ENCODE assay signal across 8 mouse cellular contexts in genomic region chr9:108577934-108578544, GRCm38 (mm10). TPM values are rescaled to one million over a fixed set of nuclear protein-coding genes. Genes with fewer than 3 reads are reported as not detected.
DNase-seq lines count a peak whose midpoint lies in the region; ATAC-seq and TF ChIP-seq lines count a peak whose summit lies in the region.

No protein-coding gene starts in this region.

- peak; percentile 68 for DNase-seq in 3T3-L1 (ENCODE audit: low read depth, low spot score)
- peak; percentile 73 for DNase-seq in cerebellum, adult 9-10 months
- peak; percentile 72 for DNase-seq in gastrocnemius, postnatal 10 days
- no peak for DNase-seq in frontal cortex, adult 2 months (ENCODE audit: extremely low spot score in 1 of 2, low spot score in 1 of 2)

- peaks cover 59% of the 10 kb centered on the region for H3K36me3 ChIP-seq in E14TG2a.4 (ENCODE audit: insufficient read depth, low read length)
- peaks cover 20% of the 10 kb centered on the region for H3K36me3 ChIP-seq in intestine, embryonic 15.5 days
- peaks cover 20% of the 10 kb centered on the region for H3K36me3 ChIP-seq in lung, embryonic 16.5 days (ENCODE audit: control insufficient read depth, insufficient read depth, low read length)
- H3K36me3 ChIP-seq in stomach, embryonic 14.5 days (ENCODE audit: control insufficient read depth, insufficient read depth, low read length), result peaks cover 28% of the 10 kb centered on the region

- H3K4me3 ChIP-seq in E14TG2a.4 (replicated peaks; ENCODE audit: low read length), result peak overlapping the region; percentile 91
- H3K4me3 ChIP-seq in intestine, embryonic 15.5 days (replicated peaks), result peak overlapping the region; percentile 72
- H3K4me3 ChIP-seq in lung, embryonic 16.5 days (ENCODE audit: low read length), result peak overlapping the region; percentile 83
- peak overlapping the region; percentile 62 for H3K4me3 ChIP-seq in stomach, embryonic 14.5 days (ENCODE audit: low read depth, low read length)

- WGBS in intestine, embryonic 15.5 days, result under 1% methylated on average over 24 of the region's 24 CpGs
- WGBS in lung, embryonic 16.5 days, result under 1% methylated on average over 24 of the region's 24 CpGs
- 0% methylated on average over 24 of the region's 24 CpGs for WGBS in stomach, embryonic 14.5 days

- no peaks in the 10 kb centered on the region for H3K27me3 ChIP-seq in E14TG2a.4 (ENCODE audit: insufficient read depth, low read length)
- no peaks in the 10 kb centered on the region for H3K27me3 ChIP-seq in intestine, embryonic 15.5 days (replicated peaks)
- H3K27me3 ChIP-seq in lung, embryonic 16.5 days (ENCODE audit: control insufficient read depth, insufficient read depth, low read depth, low read length), result no peaks in the 10 kb centered on the region
- H3K27me3 ChIP-seq in stomach, embryonic 14.5 days (ENCODE audit: control insufficient read depth, insufficient read depth, low read length), result no peaks in the 10 kb centered on the region

- peaks cover 87% of the 10 kb centered on the region for H3K4me1 ChIP-seq in E14TG2a.4 (replicated peaks; ENCODE audit: low read depth, low read length)
- peaks cover 26% of the 10 kb centered on the region for H3K4me1 ChIP-seq in intestine, embryonic 15.5 days (replicated peaks)
- H3K4me1 ChIP-seq in lung, embryonic 16.5 days (replicated peaks; ENCODE audit: control insufficient read depth, insufficient read depth, low read length), result peaks cover 24% of the 10 kb centered on the region
- H3K4me1 ChIP-seq in stomach, embryonic 14.5 days (ENCODE audit: control insufficient read depth, insufficient read depth, low read length), result peaks cover 30% of the 10 kb centered on the region; the same call in 1 of the 2 replicates

- peak overlapping the region; percentile 92 for H3K27ac ChIP-seq in intestine, embryonic 15.5 days
- peak overlapping the region; percentile 95 for H3K27ac ChIP-seq in lung, embryonic 16.5 days (ENCODE audit: low read length)
- H3K27ac ChIP-seq in stomach, embryonic 14.5 days (ENCODE audit: low read length), result peak overlapping the region; percentile 92; the same call in 1 of the 2 replicates

- H3K4me2 ChIP-seq in intestine, embryonic 15.5 days (replicated peaks), result peak overlapping the region; percentile 80
- H3K4me2 ChIP-seq in lung, embryonic 16.5 days (ENCODE audit: low read depth, low read length), result peak overlapping the region; percentile 89
- peak overlapping the region; percentile 70 for H3K4me2 ChIP-seq in stomach, embryonic 14.5 days (replicated peaks; ENCODE audit: low read depth, low read length)

- H3K9me3 ChIP-seq in E14TG2a.4 (ENCODE audit: low read length), result no peaks in the 10 kb centered on the region
- no peaks in the 10 kb centered on the region for H3K9me3 ChIP-seq in intestine, embryonic 15.5 days
- H3K9me3 ChIP-seq in lung, embryonic 16.5 days (ENCODE audit: control insufficient read depth, low read length), result no peaks in the 10 kb centered on the region
- H3K9me3 ChIP-seq in stomach, embryonic 14.5 days (ENCODE audit: control insufficient read depth, low read depth, low read length), result no peaks in the 10 kb centered on the region

- no peak for TF ChIP-seq CTCF in E14TG2a.4 (conservative IDR thresholded peaks at IDR 0.05; ENCODE audit: low read length)

- ATAC-seq in intestine, embryonic 15.5 days, result peak; percentile 18
- ATAC-seq in lung, embryonic 16.5 days (ENCODE audit: low read depth), result peak; percentile 32
- 0 out of 2 replicates have a peak, but pooled peaks have one; percentile 18 for ATAC-seq in stomach, embryonic 14.5 days (ENCODE audit: insufficient number of reproducible peaks, insufficient read depth, low FRiP score, low read depth)

- peak overlapping the region; percentile 83 for H3K9ac ChIP-seq in intestine, embryonic 15.5 days
- peak overlapping the region; percentile 93 for H3K9ac ChIP-seq in lung, embryonic 16.5 days (ENCODE audit: low read length)
- H3K9ac ChIP-seq in stomach, embryonic 14.5 days (replicated peaks; ENCODE audit: low read depth, low read length), result peak overlapping the region; percentile 70

RNA-seq across cellular contexts. Expression of gene Wdr6, which starts 0.5 kb away (rescaled TPM):
- 10 to 100 TPM; 12.4 to 17.3 TPM for total RNA-seq in gastrocnemius, postnatal 10 days (2021)
- polyA plus RNA-seq in intestine, embryonic 15.5 days (2015; fragmentation: Nextera tagmentation; extraction: Ambion mirVana), result 71.4 and 72.7 TPM in 2 replicates
- 122 and 128 TPM in 2 replicates for polyA plus RNA-seq in lung, embryonic 16.5 days (2015; fragmentation: Nextera tagmentation; extraction: Ambion mirVana)
- polyA plus RNA-seq in stomach, embryonic 14.5 days (2014; fragmentation: Nextera tagmentation; extraction: Ambion mirVana), result 85.0 and 88.4 TPM in 2 replicates
- 114 and 138 TPM in 2 replicates for polyA plus RNA-seq in frontal cortex, adult 2 months (2012; rRNA removed)

RNA-seq across cellular contexts. Expression of gene Dalrd3, which starts 8.4 kb away (rescaled TPM):
- 10 to 100 TPM in 1 of 2 experiments, 1 to 10 TPM in 1; 6.6 to 11.5 TPM for total RNA-seq in gastrocnemius, postnatal 10 days (2021)
- polyA plus RNA-seq in intestine, embryonic 15.5 days (2015; fragmentation: Nextera tagmentation; extraction: Ambion mirVana), result 112 and 118 TPM in 2 replicates
- 146 and 161 TPM in 2 replicates for polyA plus RNA-seq in lung, embryonic 16.5 days (2015; fragmentation: Nextera tagmentation; extraction: Ambion mirVana)
- 114 and 135 TPM in 2 replicates for polyA plus RNA-seq in stomach, embryonic 14.5 days (2014; fragmentation: Nextera tagmentation; extraction: Ambion mirVana)
- polyA plus RNA-seq in frontal cortex, adult 2 months (2012; rRNA removed), result 259 and 275 TPM in 2 replicates

RNA-seq across cellular contexts. Expression of gene Ndufaf3, which starts 10.8 kb away (rescaled TPM):
- total RNA-seq in gastrocnemius, postnatal 10 days (2021), result 10 to 100 TPM; 35.3 to 35.4 TPM
- 37.7 and 42.4 TPM in 2 replicates for polyA plus RNA-seq in intestine, embryonic 15.5 days (2015; fragmentation: Nextera tagmentation; extraction: Ambion mirVana)
- polyA plus RNA-seq in lung, embryonic 16.5 days (2015; fragmentation: Nextera tagmentation; extraction: Ambion mirVana), result 55.8 and 60.2 TPM in 2 replicates
- polyA plus RNA-seq in stomach, embryonic 14.5 days (2014; fragmentation: Nextera tagmentation; extraction: Ambion mirVana), result 40.7 and 45.2 TPM in 2 replicates
- 61.2 and 63.4 TPM in 2 replicates for polyA plus RNA-seq in frontal cortex, adult 2 months (2012; rRNA removed)

RNA-seq across cellular contexts. Expression of gene Impdh2, which starts 18.0 kb away (rescaled TPM):
- 10 to 100 TPM; 57.2 to 76.4 TPM for total RNA-seq in gastrocnemius, postnatal 10 days (2021)
- polyA plus RNA-seq in intestine, embryonic 15.5 days (2015; fragmentation: Nextera tagmentation; extraction: Ambion mirVana), result 173 and 179 TPM in 2 replicates
- polyA plus RNA-seq in lung, embryonic 16.5 days (2015; fragmentation: Nextera tagmentation; extraction: Ambion mirVana), result 148 and 149 TPM in 2 replicates
- polyA plus RNA-seq in stomach, embryonic 14.5 days (2014; fragmentation: Nextera tagmentation; extraction: Ambion mirVana), result 193 and 198 TPM in 2 replicates
- 72.2 and 74.4 TPM in 2 replicates for polyA plus RNA-seq in frontal cortex, adult 2 months (2012; rRNA removed)

RNA-seq across cellular contexts. Expression of gene P4htm, which starts 19.4 kb away (rescaled TPM):
- total RNA-seq in gastrocnemius, postnatal 10 days (2021), result 1 to 10 TPM; 4.8 to 6.6 TPM
- polyA plus RNA-seq in intestine, embryonic 15.5 days (2015; fragmentation: Nextera tagmentation; extraction: Ambion mirVana), result 5.8 and 6.4 TPM in 2 replicates
- polyA plus RNA-seq in lung, embryonic 16.5 days (2015; fragmentation: Nextera tagmentation; extraction: Ambion mirVana), result 8.0 and 8.3 TPM in 2 replicates
- polyA plus RNA-seq in stomach, embryonic 14.5 days (2014; fragmentation: Nextera tagmentation; extraction: Ambion mirVana), result 6.1 and 6.2 TPM in 2 replicates
- polyA plus RNA-seq in frontal cortex, adult 2 months (2012; rRNA removed), result 105 TPM in 2 replicates

Comparison
In these comparisons a context has a peak if more than half of its experiments do, and no peak if none do; other contexts are left out.
1. DNase-seq: peak in 3T3-L1 (single experiment), cerebellum, adult 9-10 months (single experiment) and gastrocnemius, postnatal 10 days (single experiment); none in frontal cortex, adult 2 months (0 of 2).
2. Peak in every context shown above with its lines, with median percentiles within 50 percentile points of each other: H3K4me3 ChIP-seq, ATAC-seq, H3K27ac ChIP-seq, H3K4me2 ChIP-seq and H3K9ac ChIP-seq.